Mouse (Mus musculus): ENCODE results near the gene Cacna1d. TPM values are rescaled to one million over a fixed set of nuclear protein-coding genes. Genes with fewer than 3 reads are reported as not detected.
A peak's percentile ranks its signal among the peaks of the same experiment; 100 is the strongest.

Gene Cacna1d
- polyA plus RNA-seq, 1 experiment from 2014 or later, result 2.6 TPM

DNA sequence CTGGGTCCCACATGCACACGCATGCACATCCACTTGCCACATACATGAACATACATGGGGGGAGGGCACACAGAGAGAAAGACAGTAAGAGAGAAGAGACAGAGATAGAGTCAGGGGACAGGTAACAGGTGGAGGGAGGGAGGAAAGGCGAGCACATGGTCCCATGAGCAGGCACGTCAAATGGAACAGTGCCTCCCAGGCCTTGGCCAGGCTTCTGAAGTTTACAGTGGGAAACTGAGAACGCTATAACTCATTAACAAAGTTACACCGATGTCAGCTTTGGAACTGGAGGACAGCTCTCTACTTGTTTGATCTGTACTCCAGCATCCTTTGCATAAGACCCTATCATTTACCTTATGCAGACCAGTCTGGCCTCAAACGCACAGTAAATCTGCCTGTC is 16.8 kb downstream of the Cacna1d start:
- H3K4me1 ChIP-seq (ENCODE audit: control insufficient read depth, insufficient read depth, low read length), result no peaks in the 10 kb centered on the region
- WGBS, result 76% methylated on average over 6 of the region's 6 CpGs
- no peak for ATAC-seq

DNA sequence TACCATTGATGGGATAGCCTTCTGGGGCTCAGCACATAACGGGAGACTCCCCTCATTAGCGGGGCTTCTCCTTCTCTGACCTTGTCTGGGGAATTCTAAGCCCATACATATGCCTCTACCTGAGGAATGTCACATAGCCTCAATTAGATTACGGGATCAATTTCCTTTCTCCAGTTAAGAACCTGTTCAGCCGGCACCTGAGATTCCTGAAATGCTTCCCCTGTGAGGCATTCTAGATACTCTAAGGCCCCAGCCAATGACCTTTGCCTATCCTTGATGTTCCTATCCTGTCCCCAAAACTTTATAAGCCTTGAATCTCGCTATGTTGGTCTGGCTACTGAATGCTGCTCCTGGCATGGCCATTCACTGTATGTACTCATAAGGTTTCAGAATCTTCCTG is 17.6 kb downstream of the Cacna1d start:
- 55% methylated on average over 5 of the region's 5 CpGs for WGBS
- ATAC-seq, result peak; percentile 58; the same call in 1 of the 2 replicates
- Histone ChIP-seq H3K27ac (ENCODE audit: low read length) (no peak overlapping the region), H3K4me2 (ENCODE audit: low read depth, low read length) (no peak overlapping the region), H3K36me3 (ENCODE audit: control insufficient read depth, insufficient read depth, low read length) (no peaks in the 10 kb centered on the region), H3K27me3 (replicated peaks; ENCODE audit: control insufficient read depth, insufficient read depth, low read length) (no peaks in the 10 kb centered on the region), H3K4me1 (ENCODE audit: control insufficient read depth, insufficient read depth, low read length) (no peaks in the 10 kb centered on the region), H3K4me3 (ENCODE audit: low read length) (no peak overlapping the region), H3K9ac (ENCODE audit: low read depth, low read length) (no peak overlapping the region), H3K9me3 (ENCODE audit: control insufficient read depth, low read length) (no peaks in the 10 kb centered on the region)

More for the DNA sequence above, 16.8 kb downstream of the Cacna1d start:
- H3K27me3 ChIP-seq (replicated peaks; ENCODE audit: control insufficient read depth, insufficient read depth, low read length), result no peaks in the 10 kb centered on the region
- no peak overlapping the region for H3K27ac ChIP-seq (ENCODE audit: low read length)
- no peak overlapping the region for H3K4me3 ChIP-seq (ENCODE audit: low read length)
- H3K9ac ChIP-seq (ENCODE audit: low read depth, low read length), result no peak overlapping the region
- no peaks in the 10 kb centered on the region for H3K9me3 ChIP-seq (ENCODE audit: control insufficient read depth, low read length)
- H3K36me3 ChIP-seq (ENCODE audit: control insufficient read depth, insufficient read depth, low read length), result no peaks in the 10 kb centered on the region
- H3K4me2 ChIP-seq (ENCODE audit: low read depth, low read length), result no peak overlapping the region

DNA sequence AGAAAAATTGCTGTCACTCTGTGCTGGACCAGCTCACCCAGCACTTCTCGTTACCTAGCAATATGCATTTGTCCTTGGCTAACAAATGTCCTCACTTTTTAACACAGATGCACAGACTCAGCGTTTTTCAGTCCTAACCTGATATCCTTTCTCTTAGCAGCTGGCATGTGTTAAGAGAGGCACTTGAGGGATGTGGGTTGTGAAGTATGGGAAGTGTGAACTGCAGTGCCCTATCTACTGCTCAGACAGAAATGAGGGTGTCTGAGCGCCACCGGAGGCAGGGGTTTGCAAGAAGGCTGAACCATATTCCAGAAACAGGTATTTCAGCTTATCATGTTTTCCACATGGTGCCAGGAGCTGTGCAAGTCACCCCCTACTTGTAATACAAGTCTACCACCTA is 27.9 kb downstream of the Cacna1d start:
- Histone ChIP-seq H3K9me3 (ENCODE audit: control insufficient read depth, low read length) (no peaks in the 10 kb centered on the region), H3K27me3 (replicated peaks; ENCODE audit: control insufficient read depth, insufficient read depth, low read length) (0 out of 2 replicates have a peak, but pooled peaks cover 1% of the 10 kb centered on the region), H3K27ac (ENCODE audit: low read length) (no peak overlapping the region), H3K9ac (ENCODE audit: low read depth, low read length) (no peak overlapping the region), H3K4me2 (ENCODE audit: low read depth, low read length) (no peak overlapping the region), H3K36me3 (ENCODE audit: control insufficient read depth, insufficient read depth, low read length) (no peaks in the 10 kb centered on the region), H3K4me3 (ENCODE audit: low read length) (no peak overlapping the region), H3K4me1 (ENCODE audit: control insufficient read depth, insufficient read depth, low read length) (no peaks in the 10 kb centered on the region)
- ATAC-seq, result no peak
- 80% methylated on average over 4 of the region's 4 CpGs for WGBS

DNA sequence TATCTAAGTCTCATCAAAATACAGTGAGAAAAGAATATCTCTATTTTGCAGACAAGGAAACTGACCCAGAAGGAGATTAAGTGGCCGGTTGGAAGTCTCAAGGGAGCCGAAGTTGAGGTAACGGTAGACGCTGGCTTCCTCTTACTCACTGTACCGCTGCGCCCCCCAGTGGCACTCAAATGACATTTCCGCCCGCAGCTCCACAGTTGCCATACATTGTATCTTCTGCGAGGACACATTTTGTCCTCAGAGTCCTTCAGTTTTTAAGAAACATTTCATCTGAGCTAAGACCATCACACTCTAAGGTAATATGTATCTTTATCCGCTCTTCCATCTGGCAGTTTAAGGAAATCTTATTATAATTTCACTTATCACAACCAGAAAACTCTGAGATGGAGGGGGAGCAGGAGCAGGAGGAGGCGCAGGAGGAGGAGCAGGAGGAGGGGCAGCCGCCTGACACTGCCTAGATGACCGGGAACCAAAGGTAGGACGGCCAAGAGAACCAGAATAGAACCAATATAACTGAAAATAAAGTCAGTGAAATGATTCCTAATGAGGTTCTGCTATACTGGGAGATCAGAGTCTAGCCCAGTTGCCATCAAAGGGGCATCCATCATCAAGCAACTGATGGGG is 31.2 kb downstream of the Cacna1d start:
- H3K27me3 ChIP-seq (replicated peaks; ENCODE audit: control insufficient read depth, insufficient read depth, low read length), result 0 out of 2 replicates have a peak, but pooled peaks cover 3% of the 10 kb centered on the region
- no peak overlapping the region for H3K9ac ChIP-seq (ENCODE audit: low read depth, low read length)
- H3K4me1 ChIP-seq (ENCODE audit: control insufficient read depth, insufficient read depth, low read length), result 0 out of 2 replicates have a peak, but pooled peaks cover 2% of the 10 kb centered on the region
- H3K36me3 ChIP-seq (ENCODE audit: control insufficient read depth, insufficient read depth, low read length), result no peaks in the 10 kb centered on the region
- no peak overlapping the region for H3K4me2 ChIP-seq (ENCODE audit: low read depth, low read length)
- no peaks in the 10 kb centered on the region for H3K9me3 ChIP-seq (ENCODE audit: control insufficient read depth, low read length)
- H3K27ac ChIP-seq (ENCODE audit: low read length), result no peak overlapping the region
- no peak overlapping the region for H3K4me3 ChIP-seq (ENCODE audit: low read length)
- ATAC-seq, result no peak
- 6% methylated on average over 14 of the region's 14 CpGs for WGBS

DNA sequence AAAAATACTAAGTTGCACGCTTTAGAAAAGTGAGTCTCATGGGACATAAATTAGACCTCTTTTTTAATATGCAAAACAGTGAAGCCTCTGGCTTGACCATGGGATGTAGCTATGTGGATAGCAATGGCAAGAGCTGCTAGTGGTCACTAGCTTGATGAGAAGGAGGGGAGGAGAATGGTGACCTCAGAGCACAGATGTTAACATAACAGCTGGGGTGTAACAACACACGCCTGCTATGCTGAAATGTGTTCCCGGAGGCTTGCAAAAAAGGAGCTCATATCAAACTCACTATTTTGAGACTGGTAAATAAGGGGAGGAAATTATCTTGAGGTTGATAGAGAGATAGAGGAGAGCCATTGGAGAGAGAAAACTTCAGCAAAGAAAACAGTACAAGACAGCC is 32.4 kb downstream of the Cacna1d start:
- no peak for ATAC-seq
- 76% methylated on average over 3 of the region's 3 CpGs for WGBS
- Histone ChIP-seq H3K4me3 (ENCODE audit: low read length) (no peak overlapping the region), H3K27me3 (replicated peaks; ENCODE audit: control insufficient read depth, insufficient read depth, low read length) (0 out of 2 replicates have a peak, but pooled peaks cover 3% of the 10 kb centered on the region), H3K36me3 (ENCODE audit: control insufficient read depth, insufficient read depth, low read length) (no peaks in the 10 kb centered on the region), H3K9ac (ENCODE audit: low read depth, low read length) (no peak overlapping the region), H3K9me3 (ENCODE audit: control insufficient read depth, low read length) (no peaks in the 10 kb centered on the region), H3K4me1 (ENCODE audit: control insufficient read depth, insufficient read depth, low read length) (0 out of 2 replicates have a peak, but pooled peaks cover 2% of the 10 kb centered on the region), H3K27ac (ENCODE audit: low read length) (no peak overlapping the region), H3K4me2 (ENCODE audit: low read depth, low read length) (no peak overlapping the region)

DNA sequence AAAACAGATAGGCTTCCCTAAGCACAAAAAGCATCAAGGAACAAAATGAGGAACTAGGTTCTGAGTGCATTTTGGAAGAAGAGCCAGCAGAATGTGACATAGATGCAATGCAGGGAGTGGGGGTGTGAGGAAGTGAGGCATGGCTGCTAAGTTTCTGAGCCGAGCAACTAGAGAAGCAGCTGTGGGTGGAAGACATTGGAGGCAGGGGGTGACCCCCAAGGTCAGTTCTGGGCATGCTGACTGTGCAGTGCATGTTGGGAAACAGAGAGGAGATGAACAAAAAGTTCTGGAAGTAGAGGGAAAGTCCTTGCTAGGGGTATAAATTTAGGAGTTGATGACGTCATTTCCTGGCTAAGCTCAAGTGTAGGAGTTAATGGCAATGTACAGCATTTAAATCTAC is 33.4 kb downstream of the Cacna1d start:
- Histone ChIP-seq H3K4me1 (ENCODE audit: control insufficient read depth, insufficient read depth, low read length) (0 out of 2 replicates have a peak, but pooled peaks cover 2% of the 10 kb centered on the region), H3K27me3 (replicated peaks; ENCODE audit: control insufficient read depth, insufficient read depth, low read length) (0 out of 2 replicates have a peak, but pooled peaks cover 3% of the 10 kb centered on the region), H3K9ac (ENCODE audit: low read depth, low read length) (no peak overlapping the region), H3K4me3 (ENCODE audit: low read length) (no peak overlapping the region), H3K9me3 (ENCODE audit: control insufficient read depth, low read length) (no peaks in the 10 kb centered on the region), H3K36me3 (ENCODE audit: control insufficient read depth, insufficient read depth, low read length) (no peaks in the 10 kb centered on the region), H3K27ac (ENCODE audit: low read length) (no peak overlapping the region), H3K4me2 (ENCODE audit: low read depth, low read length) (no peak overlapping the region)
- ATAC-seq, result no peak
- WGBS, result 37% methylated on average over 2 of the region's 2 CpGs

DNA sequence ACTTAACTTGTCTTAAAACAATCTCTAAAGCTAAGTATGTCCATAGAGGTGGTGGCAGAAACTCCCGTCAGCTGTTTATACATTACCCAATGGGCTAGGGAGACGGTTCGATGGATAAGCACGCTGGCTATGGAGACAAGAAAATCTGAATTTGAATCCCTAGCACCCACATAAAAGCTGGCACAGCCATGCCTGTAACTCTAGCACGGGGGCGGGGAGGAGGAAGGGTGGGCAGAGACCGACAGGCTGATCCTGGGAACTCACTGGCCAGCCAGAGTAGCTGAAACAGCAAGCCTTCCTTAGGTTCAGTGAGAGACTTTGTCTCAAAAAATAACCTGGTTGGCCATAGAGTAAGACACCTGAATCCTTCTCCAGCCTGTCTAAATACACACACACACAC is 33.8 kb downstream of the Cacna1d start:
- Histone ChIP-seq H3K27me3 (replicated peaks; ENCODE audit: control insufficient read depth, insufficient read depth, low read length) (0 out of 2 replicates have a peak, but pooled peaks cover 3% of the 10 kb centered on the region), H3K36me3 (ENCODE audit: control insufficient read depth, insufficient read depth, low read length) (no peaks in the 10 kb centered on the region), H3K9me3 (ENCODE audit: control insufficient read depth, low read length) (no peaks in the 10 kb centered on the region), H3K4me1 (ENCODE audit: control insufficient read depth, insufficient read depth, low read length) (0 out of 2 replicates have a peak, but pooled peaks cover 2% of the 10 kb centered on the region), H3K9ac (ENCODE audit: low read depth, low read length) (no peak overlapping the region), H3K4me3 (ENCODE audit: low read length) (no peak overlapping the region), H3K27ac (ENCODE audit: low read length) (no peak overlapping the region), H3K4me2 (ENCODE audit: low read depth, low read length) (no peak overlapping the region)
- 68% methylated on average over 7 of the region's 7 CpGs for WGBS
- ATAC-seq, result no peak

DNA sequence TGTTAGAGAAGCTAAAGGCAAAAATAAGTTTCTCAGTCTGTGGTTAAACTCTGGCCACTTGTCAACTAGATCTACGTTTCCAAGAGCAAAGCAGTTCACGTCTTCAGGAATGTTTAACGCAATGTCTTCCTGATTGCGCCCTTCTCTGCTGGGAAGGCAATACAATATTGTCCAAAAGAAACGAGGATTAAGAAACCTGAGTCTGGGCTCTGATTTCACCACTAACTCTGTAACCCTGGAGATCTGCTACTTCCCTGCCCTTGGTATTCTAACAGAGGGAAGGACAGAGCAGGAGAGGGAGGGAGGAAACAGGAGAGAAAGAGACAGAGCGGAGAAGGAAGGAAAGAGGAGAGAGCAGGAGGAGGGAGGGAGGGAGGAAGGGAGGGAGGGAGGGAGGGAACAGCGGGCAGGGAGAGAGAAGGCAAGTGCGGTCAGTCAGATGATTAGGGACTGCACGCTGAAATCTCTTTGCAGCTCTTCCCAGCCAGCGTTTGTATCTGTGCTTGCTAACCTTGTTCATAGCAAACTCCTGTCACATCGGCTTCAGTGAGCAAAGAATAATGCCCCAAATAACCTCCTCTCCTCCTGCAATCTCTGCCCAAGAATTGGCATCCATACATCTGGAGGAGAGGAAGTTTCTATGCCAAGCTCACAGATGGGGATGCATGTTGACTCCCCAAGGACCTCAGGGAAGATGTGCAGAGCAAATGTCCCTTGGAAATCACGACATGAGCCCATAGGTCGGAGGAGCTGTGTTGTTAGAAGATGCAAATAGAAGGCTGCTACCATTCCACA is 35.3 kb downstream of the Cacna1d start:
- Histone ChIP-seq H3K36me3 (ENCODE audit: control insufficient read depth, insufficient read depth, low read length) (no peaks in the 10 kb centered on the region), H3K4me3 (ENCODE audit: low read length) (no peak overlapping the region), H3K9me3 (ENCODE audit: control insufficient read depth, low read length) (no peaks in the 10 kb centered on the region), H3K4me2 (ENCODE audit: low read depth, low read length) (peak overlapping the region; percentile 26; the same call in 1 of the 2 replicates), H3K27me3 (replicated peaks; ENCODE audit: control insufficient read depth, insufficient read depth, low read length) (0 out of 2 replicates have a peak, but pooled peaks cover 3% of the 10 kb centered on the region), H3K4me1 (ENCODE audit: control insufficient read depth, insufficient read depth, low read length) (0 out of 2 replicates have a peak, but pooled peaks cover 2% of the 10 kb centered on the region), H3K9ac (ENCODE audit: low read depth, low read length) (no peak overlapping the region), H3K27ac (ENCODE audit: low read length) (no peak overlapping the region)
- no peak for ATAC-seq
- 19% methylated on average over 13 of the region's 13 CpGs for WGBS

DNA sequence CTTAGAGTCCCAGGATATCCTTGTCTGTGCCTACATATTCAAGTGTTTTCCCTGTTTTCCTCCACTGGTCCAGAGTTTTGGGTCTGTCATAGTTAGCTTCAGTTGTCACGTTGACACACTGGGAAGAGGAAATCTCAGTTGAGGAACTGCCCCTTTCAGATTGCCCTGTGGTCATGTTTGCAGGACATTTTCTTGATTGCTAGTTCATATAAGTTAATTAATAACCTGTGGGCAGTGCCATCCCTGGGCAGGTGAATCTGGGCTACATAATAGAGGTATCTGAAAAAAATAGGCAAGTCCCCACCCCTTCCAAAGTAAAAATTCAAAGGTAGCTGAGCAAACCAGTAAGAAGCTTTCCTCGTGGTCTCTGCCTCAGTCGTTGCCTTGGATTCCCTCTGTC is 51.3 kb downstream of the Cacna1d start:
- 54% methylated on average over 3 of the region's 3 CpGs for WGBS
- no peaks in the 10 kb centered on the region for H3K27me3 ChIP-seq (replicated peaks; ENCODE audit: control insufficient read depth, insufficient read depth, low read length)
- ATAC-seq, result peak; percentile 67; the same call in 1 of the 2 replicates

More for the DNA sequence above, 51.3 kb downstream of the Cacna1d start:
- no peaks in the 10 kb centered on the region for H3K9me3 ChIP-seq (ENCODE audit: control insufficient read depth, low read length)
- H3K4me2 ChIP-seq (ENCODE audit: low read depth, low read length), result no peak overlapping the region
- no peak overlapping the region for H3K9ac ChIP-seq (ENCODE audit: low read depth, low read length)
- no peak overlapping the region for H3K4me3 ChIP-seq (ENCODE audit: low read length)
- H3K27ac ChIP-seq (ENCODE audit: low read length), result no peak overlapping the region
- H3K4me1 ChIP-seq (ENCODE audit: control insufficient read depth, insufficient read depth, low read length), result no peaks in the 10 kb centered on the region
- H3K36me3 ChIP-seq (ENCODE audit: control insufficient read depth, insufficient read depth, low read length), result no peaks in the 10 kb centered on the region
